Mouse (Mus musculus): ENCODE results near the gene Rasgef1b.
A peak's percentile ranks its signal among the peaks of the same experiment; 100 is the strongest.

Gene Rasgef1b

GRCm38 (mm10) chr5:99495354-99496156 is 233.3 kb downstream of the Rasgef1b start:
- no peak for DNase-seq (ENCODE audit: low spot score in 2 of 2)

- no peak for DNase-seq (ENCODE audit: low spot score in 2 of 2)
Observed at GRCm38 (mm10) chr5:99493861-99494260, 235.0 kb downstream of the Rasgef1b start.

GRCm38 (mm10) chr5:99493017-99493416 is 235.8 kb downstream of the Rasgef1b start:
- DNase-seq (ENCODE audit: low spot score in 2 of 2): no peak

- DNase-seq (ENCODE audit: low spot score in 2 of 2): no peak
Observed at GRCm38 (mm10) chr5:99488479-99489158, 240.2 kb downstream of the Rasgef1b start.

GRCm38 (mm10) chr5:99487009-99487858 is 241.6 kb downstream of the Rasgef1b start:
- no peak for DNase-seq (ENCODE audit: low spot score in 2 of 2)

DNA sequence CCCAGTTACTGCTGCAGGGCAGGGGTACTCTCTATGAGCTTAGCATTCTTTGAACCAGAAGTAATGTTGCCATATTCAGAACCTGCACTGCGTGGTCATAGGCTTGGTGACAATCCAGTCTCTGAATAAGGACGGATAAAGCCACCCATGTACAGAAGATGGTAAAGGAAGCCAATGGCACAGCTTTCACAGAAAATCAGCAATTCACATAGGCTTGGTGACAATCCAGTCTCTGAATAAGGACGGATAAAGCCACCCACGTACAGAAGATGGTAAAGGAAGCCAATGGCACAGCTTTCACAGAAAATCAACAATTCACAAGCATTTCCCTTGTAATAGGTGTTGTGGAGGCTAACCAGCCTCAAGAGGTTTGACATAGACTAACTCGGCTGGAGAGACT is 245.7 kb downstream of the Rasgef1b start:
- no peak for DNase-seq (ENCODE audit: low spot score in 2 of 2)

DNA sequence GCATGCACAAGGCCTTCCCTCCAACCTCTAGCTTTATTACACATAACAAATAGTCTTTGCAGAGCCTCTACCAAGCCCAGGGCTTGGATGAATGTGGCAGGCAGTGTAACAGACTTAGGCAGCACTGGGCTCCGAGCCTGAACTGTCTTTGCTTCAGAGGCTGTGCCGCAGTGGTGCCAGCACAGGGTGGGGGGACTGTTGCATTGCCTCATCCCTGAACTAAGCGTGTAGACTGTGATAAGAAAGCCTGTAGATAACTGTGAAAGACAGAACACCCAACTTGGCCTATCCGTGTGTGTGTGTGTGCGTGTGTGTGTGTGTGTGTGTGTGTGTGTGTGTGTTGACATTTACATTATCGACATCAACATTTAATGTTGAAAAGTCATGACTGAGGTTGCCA is 246.3 kb downstream of the Rasgef1b start:
- DNase-seq (ENCODE audit: low spot score in 2 of 2): no peak

DNA sequence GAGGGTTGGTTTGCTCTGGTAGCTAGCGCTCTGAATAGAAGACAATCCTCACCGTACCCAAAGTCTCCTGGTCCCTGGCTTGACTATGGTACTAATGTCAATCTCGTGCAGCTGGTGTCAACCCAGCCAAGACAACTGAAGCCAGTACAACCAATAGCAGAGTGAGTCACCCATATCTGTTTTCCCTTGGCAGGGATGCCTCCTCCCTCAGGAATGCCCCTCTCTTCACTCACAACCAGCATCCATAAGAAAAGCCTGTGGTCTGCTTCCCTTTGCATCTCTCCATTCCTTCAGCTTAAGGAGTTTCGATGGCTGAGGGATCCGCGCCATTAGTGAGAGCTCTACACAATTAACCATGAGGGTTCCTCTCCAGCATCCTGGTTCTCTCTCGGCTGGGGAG is 246.8 kb downstream of the Rasgef1b start:
- DNase-seq (ENCODE audit: low spot score in 2 of 2): no peak

GRCm38 (mm10) chr5:99480078-99481031 is 248.5 kb downstream of the Rasgef1b start:
- DNase-seq (ENCODE audit: low spot score in 2 of 2): peak in 1 of 2 experiments; percentile 20

DNA sequence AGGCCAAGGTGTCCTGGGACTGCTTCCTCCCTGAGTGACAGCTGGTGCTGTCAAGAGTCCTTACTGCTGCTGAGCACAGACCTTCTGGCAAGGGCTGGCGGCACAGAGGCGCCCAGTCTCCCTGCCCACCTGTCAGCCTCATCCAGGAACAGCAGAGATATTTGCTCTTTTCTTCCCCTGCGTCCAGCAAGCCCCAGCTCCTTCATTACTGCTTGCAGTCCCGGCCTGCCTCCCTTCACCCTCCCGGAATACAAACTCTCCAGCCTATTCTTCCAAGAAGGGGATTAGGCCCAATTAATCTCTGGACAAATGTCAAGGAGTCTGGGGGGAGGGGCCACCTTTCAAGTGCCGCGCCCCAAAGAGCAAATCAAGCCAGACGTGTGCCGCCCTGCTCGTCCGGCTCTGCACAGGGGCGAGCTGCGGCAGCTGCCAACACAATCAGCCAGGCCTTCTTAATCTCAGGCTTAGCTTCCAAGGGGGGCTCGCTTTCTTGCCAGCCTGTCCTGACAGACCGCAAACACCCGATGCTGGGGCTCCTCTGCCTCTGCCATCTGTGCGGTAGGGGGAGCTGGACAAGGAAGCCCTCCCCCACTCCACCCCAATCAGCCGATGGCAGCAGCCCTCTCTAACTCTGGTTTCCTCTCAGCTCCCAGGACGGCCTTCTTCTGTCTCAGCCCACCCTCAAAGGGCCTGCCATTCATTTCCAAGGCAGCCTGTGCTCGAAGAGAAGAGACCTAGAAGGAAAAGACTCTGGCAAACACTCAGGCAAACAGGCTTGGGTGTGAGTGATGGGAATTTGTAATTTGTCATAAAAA is 249.4 kb downstream of the Rasgef1b start:
- DNase-seq (ENCODE audit: low spot score in 2 of 2): peak; percentile 35 to 75

DNA sequence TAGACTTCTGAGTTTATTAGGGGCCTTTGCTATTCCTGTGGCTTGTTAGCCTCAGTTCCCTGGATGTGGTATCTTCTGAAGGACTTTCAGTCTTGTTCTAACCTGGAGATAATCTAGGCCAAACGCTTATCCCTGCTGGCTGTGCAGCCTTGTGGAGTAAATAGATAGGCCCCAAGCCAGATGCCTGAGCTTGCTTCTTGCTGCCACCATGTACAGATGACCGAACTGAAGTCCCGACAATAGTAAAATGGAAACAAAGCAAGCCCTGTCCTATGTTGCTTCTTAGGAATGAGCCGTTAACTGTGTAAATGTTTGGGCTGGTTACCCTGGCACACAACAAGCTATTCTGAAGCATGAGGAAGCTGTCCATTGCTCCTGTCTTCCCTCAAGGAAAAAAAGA is 250.1 kb downstream of the Rasgef1b start:
- no peak for DNase-seq (ENCODE audit: low spot score in 2 of 2)

- DNase-seq (ENCODE audit: low spot score in 2 of 2): no peak
Observed at GRCm38 (mm10) chr5:99477420-99477815, 251.4 kb downstream of the Rasgef1b start.

- no peak for DNase-seq (ENCODE audit: low spot score in 2 of 2)
Observed at GRCm38 (mm10) chr5:99476640-99477419, 252.0 kb downstream of the Rasgef1b start.

- DNase-seq (ENCODE audit: low spot score in 2 of 2): no peak
Observed at GRCm38 (mm10) chr5:99472607-99473335, 256.1 kb downstream of the Rasgef1b start.

GRCm38 (mm10) chr5:99471790-99472189 is 257.1 kb downstream of the Rasgef1b start:
- no peak for DNase-seq (ENCODE audit: low spot score in 2 of 2)

GRCm38 (mm10) chr5:99470613-99471012 is 258.3 kb downstream of the Rasgef1b start:
- no peak for DNase-seq (ENCODE audit: low spot score in 2 of 2)

DNA sequence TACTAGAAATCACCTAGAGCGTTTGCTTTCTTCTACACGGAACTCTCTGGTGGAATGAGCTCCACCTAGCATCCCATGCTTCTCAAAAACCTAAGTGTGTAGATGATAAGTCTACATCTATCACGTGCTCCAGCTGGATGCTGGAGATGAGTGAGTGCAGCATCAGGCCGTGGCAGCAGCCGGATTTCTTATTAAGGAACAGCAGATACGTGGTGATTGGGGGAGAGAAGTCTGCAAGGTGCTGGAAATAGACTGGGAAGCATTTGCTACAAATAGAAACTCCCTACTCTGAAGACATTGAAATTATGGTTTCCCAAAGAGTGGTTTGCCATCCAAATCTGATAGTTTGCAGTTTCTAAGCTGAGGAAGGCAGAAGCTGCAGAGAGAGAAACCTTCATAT is 269.9 kb downstream of the Rasgef1b start:
- no peak for DNase-seq (ENCODE audit: low spot score in 2 of 2)

- no peak for DNase-seq (ENCODE audit: low spot score in 2 of 2)
Observed at GRCm38 (mm10) chr5:99457291-99457690, 271.6 kb downstream of the Rasgef1b start.

DNA sequence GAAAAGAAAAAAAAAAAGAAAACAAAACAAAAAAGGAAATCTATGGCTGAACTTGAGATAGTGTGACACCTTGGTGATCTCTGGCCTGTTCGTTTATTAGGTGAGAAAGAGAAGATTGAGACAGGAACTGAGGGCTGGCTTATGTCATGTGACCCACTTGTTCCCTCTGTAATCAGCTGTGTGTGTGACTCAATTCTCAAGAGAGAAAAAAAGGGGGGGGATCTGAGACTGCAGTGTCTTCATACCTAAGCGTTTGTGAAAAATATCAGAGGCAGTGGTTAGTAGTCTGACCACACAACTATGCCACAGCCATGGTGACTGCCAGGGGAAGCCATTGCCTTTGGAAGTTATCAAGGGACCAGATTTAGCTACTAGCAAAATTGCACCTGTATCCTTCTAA is 276.9 kb downstream of the Rasgef1b start:
- no peak for DNase-seq (ENCODE audit: low spot score in 2 of 2)

Measured in cerebellum, postnatal 4 days (tissue).